Mouse (Mus musculus): Measurements from ENCODE around the gene Il16.

DNA sequence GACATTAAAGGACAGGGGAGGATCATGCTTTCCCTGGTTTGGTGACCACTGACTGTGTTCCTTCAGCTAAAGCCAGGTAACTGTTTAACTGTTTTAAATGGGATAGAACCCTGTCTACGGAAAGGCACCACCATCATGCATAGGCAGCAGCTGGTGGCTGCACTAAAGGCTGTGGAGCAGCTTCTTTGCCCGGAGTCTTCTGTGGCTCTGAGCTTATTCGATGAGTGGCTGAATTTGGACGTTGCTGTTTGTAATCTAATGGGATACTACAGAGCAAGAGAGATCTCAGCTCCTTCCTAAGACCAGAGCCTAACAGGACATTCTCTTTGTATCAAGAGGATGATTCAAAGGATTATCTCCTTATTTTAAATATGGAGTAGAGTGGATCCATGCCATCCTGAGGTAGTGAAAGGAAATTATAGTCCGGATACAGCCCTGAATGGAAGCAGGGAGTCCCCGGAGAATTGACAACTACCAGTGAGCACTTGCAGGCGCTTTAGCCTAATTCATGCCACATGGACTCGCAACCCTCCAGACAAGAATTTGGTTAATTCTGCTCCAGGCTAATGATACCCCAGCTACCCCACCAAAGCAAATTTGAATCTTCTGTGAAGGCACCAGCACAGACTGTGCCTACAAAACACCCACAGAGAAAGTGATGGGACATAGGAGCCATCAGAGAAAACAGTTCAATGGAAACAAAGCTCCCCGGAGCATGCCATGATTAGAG, 42.3 kb downstream of the Il16 start:
- TF ChIP-seq CTCF (IDR thresholded peaks at IDR 0.05; ENCODE audit: control insufficient read depth, insufficient read depth, insufficient replicate concordance, low read depth, low read length) (no peak), POLR2A (IDR thresholded peaks at IDR 0.05; ENCODE audit: control insufficient read depth, low read depth, low read length) (no peak)

Measured in testis, adult 2 months (tissue).